Mouse (Mus musculus) midbrain, embryonic 16.5 days (tissue): ENCODE data around the gene Otop1. TPM values are rescaled to one million over a fixed set of nuclear protein-coding genes. Genes with fewer than 3 reads are reported as not detected.

ENCODE experiments used
- ATAC-seq: fragments of 200-750 bp; cut with Nextera tagmentation; 2 replicates; pipeline ENCODE4 v1.8.0; 2017; ENCODE audit warnings: moderate TSS enrichment
- H3K27ac ChIP-seq: fragments of 300-500 bp; sonication (generic); 2 replicates; pipeline ENCODE4 v1.5.1; 2014; ENCODE audit warnings: mild to moderate bottlenecking, low read length, mixed read lengths
- H3K27me3 ChIP-seq: fragments of 300-500 bp; sonication (generic); 2 replicates; pipeline ENCODE4 v1.6.1; 2014; ENCODE audit warnings: low read depth, low read length, mixed read lengths; ENCODE audit not compliant: control insufficient read depth, insufficient read depth
- H3K36me3 ChIP-seq: fragments of 300-500 bp; sonication (generic); 2 replicates; pipeline ENCODE4 v1.6.1; 2014; ENCODE audit warnings: mild to moderate bottlenecking, low read length, moderate library complexity, mixed read lengths; ENCODE audit not compliant: control insufficient read depth, insufficient read depth
- H3K4me1 ChIP-seq: fragments of 300-500 bp; sonication (generic); 2 replicates; pipeline ENCODE4 v1.6.1; 2014; ENCODE audit warnings: mild to moderate bottlenecking, low read length, mixed read lengths; ENCODE audit not compliant: control insufficient read depth, insufficient read depth
- H3K4me2 ChIP-seq: fragments of 300-500 bp; sonication (generic); 2 replicates; pipeline ENCODE4 v1.6.1; 2014; ENCODE audit warnings: mild to moderate bottlenecking, low read length, mixed read lengths
- H3K4me3 ChIP-seq: fragments of 300-500 bp; sonication (generic); 2 replicates; pipeline ENCODE4 v1.5.1; 2014; ENCODE audit warnings: low read depth, mild to moderate bottlenecking, low read length, moderate library complexity, mixed read lengths
- H3K9ac ChIP-seq: fragments of 300-500 bp; sonication (generic); 2 replicates; pipeline ENCODE4 v1.6.1; 2014; ENCODE audit warnings: low read depth, low read length, mixed read lengths
- H3K9me3 ChIP-seq: fragments of 300-500 bp; sonication (generic); replicated peaks from 2 replicates; pipeline ENCODE4 v1.6.1; 2014; ENCODE audit warnings: mild to moderate bottlenecking, low read length, mixed read lengths; ENCODE audit not compliant: control insufficient read depth, poor library complexity, severe bottlenecking
- WGBS: fragments of 180-500 bp; shearing (Covaris S2); extraction: QIAGEN DNeasy Blood & Tissue Kit; methylation state at CpG from one replicate; pipeline ENCODE4 v1.1.7; 2014; 5-methylcytosine and 5-hydroxymethylcytosine counted together
- polyA plus RNA-seq: library from polyadenylated mRNA; unstranded; fragments of >200 nt; fragmentation: Nextera tagmentation; extraction: Ambion mirVana; gene quantifications from 2 replicates; pipeline ENCODE4 v1.2.1, GENCODE M21; 2015

The Otop1 gene
- polyA plus RNA-seq, 1 experiment from 2014 or later = 0.11 TPM

GRCm38 (mm10) chr5:38308873-38309272 lies 33.1 kb downstream of the Otop1 start:
- Histone ChIP-seq H3K4me2 (no peak overlapping the region), H3K4me1 (no peaks in the 10 kb centered on the region), H3K4me3 (no peak overlapping the region), H3K27me3 (no peaks in the 10 kb centered on the region), H3K36me3 (no peaks in the 10 kb centered on the region), H3K9ac (no peak overlapping the region), H3K9me3 (no peaks in the 10 kb centered on the region), H3K27ac (no peak overlapping the region)
- ATAC-seq = no peak
- WGBS = 53% methylated on average over 5 of the region's 5 CpGs

GRCm38 (mm10) chr5:38309795-38310194 lies 34.0 kb downstream of the Otop1 start:
- ATAC-seq = no peak
- Histone ChIP-seq H3K27me3 (no peaks in the 10 kb centered on the region), H3K9ac (no peak overlapping the region), H3K9me3 (no peaks in the 10 kb centered on the region), H3K4me2 (no peak overlapping the region), H3K27ac (no peak overlapping the region), H3K4me3 (no peak overlapping the region), H3K4me1 (no peaks in the 10 kb centered on the region), H3K36me3 (no peaks in the 10 kb centered on the region)
- 68% methylated on average over 3 of the region's 3 CpGs for WGBS

DNA sequence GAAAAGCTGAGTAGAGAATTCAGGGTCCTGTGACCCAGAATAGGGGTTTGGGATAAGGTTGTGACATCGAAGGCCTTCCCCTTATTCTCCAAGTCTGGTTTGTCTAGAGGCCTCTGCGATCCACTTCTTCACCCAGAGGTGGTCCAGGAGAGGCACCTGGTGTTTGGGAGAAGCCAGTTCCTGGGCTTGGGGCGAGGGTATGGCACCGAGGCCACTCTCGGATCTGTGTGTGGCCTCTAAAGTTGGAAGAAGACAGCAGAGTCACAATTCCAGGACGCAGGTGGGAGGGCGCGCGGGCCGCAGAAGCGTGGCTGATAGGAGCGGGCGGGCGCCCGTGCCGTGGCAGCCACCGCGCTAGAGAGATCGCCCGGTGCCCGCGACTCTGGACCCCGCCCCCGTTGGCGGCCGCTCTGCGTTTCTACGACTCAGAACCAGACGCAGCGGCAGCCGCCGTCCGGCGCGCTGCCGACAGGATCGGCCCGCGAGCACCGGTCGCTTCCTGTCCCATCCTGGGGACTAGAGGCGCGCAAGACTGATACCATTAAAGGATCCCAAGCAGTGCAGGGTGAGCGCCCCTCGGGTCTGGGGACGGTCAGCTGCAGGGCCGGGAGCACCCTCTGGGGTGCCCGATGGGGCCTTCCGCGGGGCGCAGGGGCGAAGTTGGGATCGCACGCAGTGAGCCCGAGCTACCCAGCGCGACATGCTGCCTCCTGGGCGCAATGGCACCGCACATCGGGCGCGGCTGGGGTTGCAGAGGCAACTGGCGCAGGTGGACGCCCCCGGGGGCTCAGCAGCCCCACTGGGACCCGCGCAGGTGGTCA lies 43.4 kb downstream of the Otop1 start, which contains the start of gene Drd5:
Gene Drd5 (plus strand): TSS at position 402 of the 821 bp plus-strand sequence.
- no peaks in the 10 kb centered on the region for H3K36me3 ChIP-seq
- H3K9me3 ChIP-seq = no peaks in the 10 kb centered on the region
- H3K27me3 ChIP-seq = peaks cover 31% of the 10 kb centered on the region
- WGBS = 3% methylated on average over 67 of the region's 67 CpGs
- peak within 1 kb of the TSS; percentile 76 for H3K4me2 ChIP-seq
- peak within 1 kb of the TSS; percentile 52 for H3K9ac ChIP-seq
- H3K4me1 ChIP-seq = 0 out of 2 replicates have a peak, but pooled peaks cover 2% of the 10 kb centered on the region
- peak within 1 kb of the TSS; percentile 49 for H3K4me3 ChIP-seq
- H3K27ac ChIP-seq = no peak within 1 kb of the TSS
- peak; percentile 83 for ATAC-seq

DNA sequence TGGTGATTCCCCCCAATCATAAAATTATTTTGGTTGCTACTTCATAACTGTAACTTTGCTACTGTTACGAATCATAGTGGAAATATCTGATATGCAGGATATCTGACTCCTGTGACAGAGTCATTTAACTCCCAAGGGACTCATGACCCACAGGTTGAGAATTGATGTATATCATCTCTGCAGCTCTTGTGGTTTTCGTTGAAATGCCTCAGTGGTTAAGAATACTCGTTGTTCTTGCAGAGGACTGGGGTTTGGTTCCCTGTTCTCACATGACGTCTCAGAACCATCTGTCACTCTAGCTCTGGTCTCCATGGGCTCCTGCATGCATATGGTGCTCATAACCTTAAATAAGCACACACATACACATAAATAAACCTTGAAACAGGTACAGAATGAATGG lies 57.6 kb downstream of the Otop1 start:
- Histone ChIP-seq H3K4me1 (no peaks in the 10 kb centered on the region), H3K9me3 (no peaks in the 10 kb centered on the region), H3K27me3 (no peaks in the 10 kb centered on the region), H3K4me2 (no peak overlapping the region), H3K36me3 (no peaks in the 10 kb centered on the region), H3K4me3 (no peak overlapping the region), H3K27ac (no peak overlapping the region), H3K9ac (no peak overlapping the region)
- no peak for ATAC-seq
- 81% methylated on average over 4 of the region's 4 CpGs for WGBS

GRCm38 (mm10) chr5:38334582-38334981 lies 58.8 kb downstream of the Otop1 start:
- ATAC-seq = no peak
- Histone ChIP-seq H3K4me1 (no peaks in the 10 kb centered on the region), H3K4me3 (no peak overlapping the region), H3K4me2 (no peak overlapping the region), H3K9ac (no peak overlapping the region), H3K36me3 (no peaks in the 10 kb centered on the region), H3K9me3 (no peaks in the 10 kb centered on the region), H3K27me3 (no peaks in the 10 kb centered on the region), H3K27ac (no peak overlapping the region)
- WGBS = 42% methylated on average over 1 of the region's 1 CpGs

DNA sequence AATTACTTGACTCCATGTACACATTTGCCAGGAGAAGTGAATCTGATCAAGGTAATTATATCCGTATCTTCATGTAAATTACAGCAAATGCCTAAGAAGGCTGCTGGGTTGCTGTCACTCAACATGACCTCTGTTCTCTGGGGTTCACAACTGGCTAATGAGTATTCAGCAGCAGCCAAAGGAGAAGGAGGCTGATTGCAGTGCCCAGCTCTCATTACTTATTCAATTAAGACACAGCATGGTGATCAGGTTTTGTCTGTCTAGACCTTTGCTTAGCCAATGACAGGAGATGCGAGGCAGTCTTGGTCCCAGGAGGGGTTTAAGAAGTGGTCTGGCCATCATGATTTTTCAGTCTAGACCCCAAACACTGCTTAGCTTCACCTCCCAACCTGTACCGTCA lies 67.3 kb downstream of the Otop1 start:
- no peak overlapping the region for H3K27ac ChIP-seq
- H3K27me3 ChIP-seq = no peaks in the 10 kb centered on the region
- no peak overlapping the region for H3K9ac ChIP-seq
- no peak overlapping the region for H3K4me2 ChIP-seq
- peak; percentile 55; the same call in 1 of the 2 replicates for ATAC-seq
- H3K4me1 ChIP-seq = peaks cover 6% of the 10 kb centered on the region; the same call in 1 of the 2 replicates
- H3K9me3 ChIP-seq = no peaks in the 10 kb centered on the region
- WGBS = 49% methylated on average over 3 of the region's 3 CpGs
- no peak overlapping the region for H3K4me3 ChIP-seq
- H3K36me3 ChIP-seq = no peaks in the 10 kb centered on the region

- Histone ChIP-seq H3K36me3 (no peaks in the 10 kb centered on the region), H3K27ac (no peak overlapping the region), H3K9me3 (no peaks in the 10 kb centered on the region), H3K27me3 (no peaks in the 10 kb centered on the region), H3K4me2 (no peak overlapping the region), H3K4me1 (peaks cover 8% of the 10 kb centered on the region; the same call in 1 of the 2 replicates), H3K9ac (no peak overlapping the region), H3K4me3 (no peak overlapping the region)
- WGBS = 37% methylated on average over 10 of the region's 10 CpGs
- ATAC-seq = peak; percentile 30; the same call in 1 of the 2 replicates
These were observed 71.1 kb downstream of the Otop1 start for GRCm38 (mm10) chr5:38346646-38347432.

GRCm38 (mm10) chr5:38350351-38350929 lies 74.7 kb downstream of the Otop1 start:
- Histone ChIP-seq H3K27ac (no peak overlapping the region), H3K4me1 (peaks cover 8% of the 10 kb centered on the region; the same call in 1 of the 2 replicates), H3K27me3 (no peaks in the 10 kb centered on the region), H3K4me3 (no peak overlapping the region), H3K36me3 (no peaks in the 10 kb centered on the region), H3K4me2 (no peak overlapping the region), H3K9ac (no peak overlapping the region), H3K9me3 (no peaks in the 10 kb centered on the region)
- WGBS = 12% methylated on average over 5 of the region's 5 CpGs
- no peak for ATAC-seq
